Mouse (Mus musculus) lung, adult 18-20 months (tissue): Measurements from ENCODE around the gene Rab3d.

Source experiments
- DNase-seq, 2 experiments: peaks; one replicate each; pipeline ENCODE4 v3.0.0; 2022; ENCODE audit warnings: mixed read lengths in 2 of 2

The Rab3d gene

DNA sequence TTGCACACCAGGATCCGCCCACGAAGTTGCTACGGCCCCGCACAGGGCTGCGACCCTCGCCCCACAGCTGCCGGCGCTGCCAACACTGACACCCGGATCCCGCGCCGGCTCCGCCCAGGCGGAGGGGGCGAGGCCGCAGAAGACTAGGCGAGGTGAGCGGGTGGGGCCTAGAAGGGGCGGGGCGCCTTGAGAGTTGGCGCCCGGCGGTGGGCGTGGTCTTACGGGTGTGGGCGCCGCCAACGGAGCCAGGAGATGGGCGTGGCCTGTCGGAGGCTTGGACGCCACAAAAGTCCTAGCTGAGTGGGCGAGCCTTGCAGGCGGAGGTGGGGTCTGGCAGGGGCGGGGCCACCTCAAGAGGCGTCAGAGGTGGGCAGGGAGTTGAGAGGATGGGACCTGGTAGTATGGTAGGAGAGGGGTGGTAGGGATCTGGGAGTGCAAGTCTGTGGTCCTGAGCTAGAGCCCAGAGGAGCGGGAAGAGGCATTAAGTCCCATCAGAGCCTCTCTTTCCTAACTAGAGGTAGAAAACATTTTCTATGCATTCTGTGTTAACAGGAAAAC lies at the start of gene Rab3d:
TSS of gene Rab3d (minus strand) at position 158 of the 558 bp plus-strand sequence.
- DNase-seq = peak; percentile 97 to 98

- peak; percentile 46 to 48 for DNase-seq
Measured at GRCm38 (mm10) chr9:21963417-21963816, 45.4 kb upstream of the Rab3d start, which contains the start of gene Epor. Epor (minus strand) TSS chr9:21963506.

DNA sequence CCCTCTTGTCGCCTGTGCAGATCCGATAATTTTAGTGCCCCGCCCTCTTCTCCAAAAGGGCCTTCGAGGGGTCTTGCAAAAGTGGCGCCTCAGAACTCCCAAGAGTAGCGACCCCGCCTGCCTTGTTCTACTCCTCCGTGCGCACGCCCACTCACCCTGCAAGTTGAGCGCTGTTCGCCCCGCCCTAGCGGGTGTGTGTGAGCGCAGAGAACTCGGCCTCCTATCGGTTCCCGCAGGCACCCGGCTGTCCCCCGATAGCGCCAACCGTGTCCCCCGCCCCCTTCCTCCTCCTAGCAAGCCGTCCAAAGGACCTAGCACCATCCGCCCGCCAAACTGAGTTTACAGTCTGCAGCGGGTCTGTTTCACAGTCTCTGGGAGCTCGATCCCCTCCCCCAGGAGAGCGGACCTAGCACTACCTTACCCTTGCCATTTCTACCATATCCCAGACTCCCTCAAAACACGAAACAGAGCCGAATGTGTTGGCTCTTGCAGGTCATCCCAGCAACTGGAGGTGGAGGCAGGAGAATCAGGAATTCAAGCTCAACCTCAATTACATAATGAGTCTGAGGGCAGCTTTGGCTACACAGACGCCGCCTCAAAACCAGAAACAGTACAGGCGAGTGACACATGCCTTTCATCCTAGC lies 44.5 kb upstream of the Rab3d start:
- DNase-seq = peak; percentile 66 to 72

GRCm38 (mm10) chr9:21962010-21962409 lies 44.0 kb upstream of the Rab3d start:
- no peak for DNase-seq

GRCm38 (mm10) chr9:21961366-21961980 lies 43.5 kb upstream of the Rab3d start:
- DNase-seq = peak; percentile 25 to 55

DNA sequence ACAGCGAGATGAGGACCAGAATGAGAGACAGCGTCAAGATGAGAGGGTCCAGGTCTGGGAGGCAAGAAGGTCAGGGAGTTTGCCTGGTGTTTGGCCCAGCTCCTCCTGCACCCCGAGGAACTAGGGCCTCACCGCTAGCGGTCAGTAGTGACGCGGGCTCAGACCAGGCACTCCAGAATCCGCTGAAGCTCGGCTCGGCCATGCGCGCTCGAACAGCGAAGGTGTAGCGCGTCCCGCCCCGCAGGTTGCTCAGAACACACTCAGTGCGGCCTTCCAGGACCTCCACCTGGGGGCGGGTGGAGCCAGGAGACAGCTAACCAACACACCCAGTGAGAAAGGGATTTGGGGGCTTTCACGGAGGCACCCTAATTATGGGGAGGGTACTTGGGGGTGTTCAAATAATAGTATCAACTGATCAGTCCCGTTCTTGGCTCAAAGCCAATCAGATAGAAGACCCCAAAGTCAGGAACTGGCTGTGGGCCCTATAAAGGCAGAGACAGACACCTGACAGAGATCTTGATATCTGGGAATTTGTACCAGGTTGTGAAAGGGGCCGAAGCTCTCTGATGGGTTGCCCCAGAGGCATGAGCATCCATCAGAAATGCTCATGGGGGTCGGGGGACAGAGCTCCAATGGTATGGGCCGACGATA lies 42.7 kb upstream of the Rab3d start:
- DNase-seq = peak; percentile 51

- no peak for DNase-seq
Measured at GRCm38 (mm10) chr9:21960135-21960534, 42.1 kb upstream of the Rab3d start.

- no peak for DNase-seq
Measured at GRCm38 (mm10) chr9:21959244-21959643, 41.3 kb upstream of the Rab3d start.

DNA sequence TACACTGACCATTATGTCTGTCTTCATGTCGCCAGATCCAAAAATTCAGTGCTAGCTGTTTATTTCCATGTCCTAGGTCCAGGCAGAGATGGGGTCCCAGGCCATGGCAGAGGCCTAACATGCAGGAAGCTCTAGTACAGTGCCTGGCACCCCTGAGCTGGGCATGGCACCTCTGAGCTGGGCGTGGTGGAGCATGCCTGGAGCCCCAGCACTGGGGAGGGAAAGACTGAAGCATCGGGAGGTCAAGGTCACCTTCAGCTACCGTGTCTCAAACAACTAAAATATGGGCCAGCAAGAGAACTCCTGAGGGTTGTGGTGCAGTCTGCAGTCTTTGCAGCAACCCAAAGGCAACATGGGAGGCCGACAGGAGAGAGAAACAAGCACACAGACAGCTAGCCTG lies 40.4 kb upstream of the Rab3d start:
- DNase-seq = no peak

GRCm38 (mm10) chr9:21955570-21956281 lies 37.7 kb upstream of the Rab3d start, which contains the start of gene Swsap1:
Swsap1 (plus strand) TSS chr9:21955755.
- DNase-seq = peak; percentile 99

DNA sequence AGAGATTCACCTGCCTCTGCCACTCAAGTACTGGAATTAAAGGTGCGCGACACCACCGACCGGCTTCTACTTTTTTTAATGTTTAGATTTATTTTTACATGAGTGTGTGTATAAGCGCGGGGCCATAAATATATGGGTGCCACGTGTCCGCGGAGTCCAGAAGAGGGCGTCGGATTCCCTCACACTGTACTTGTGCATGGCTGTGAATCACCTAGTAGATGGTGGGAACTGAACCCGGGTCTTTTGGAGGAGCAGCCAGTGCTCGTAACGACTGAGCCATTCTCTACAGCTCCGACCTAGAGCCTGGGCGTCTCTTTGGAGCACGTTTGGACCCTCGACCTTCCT lies 37.2 kb upstream of the Rab3d start:
- no peak for DNase-seq

GRCm38 (mm10) chr9:21954635-21955034 lies 36.6 kb upstream of the Rab3d start:
- DNase-seq = no peak

DNA sequence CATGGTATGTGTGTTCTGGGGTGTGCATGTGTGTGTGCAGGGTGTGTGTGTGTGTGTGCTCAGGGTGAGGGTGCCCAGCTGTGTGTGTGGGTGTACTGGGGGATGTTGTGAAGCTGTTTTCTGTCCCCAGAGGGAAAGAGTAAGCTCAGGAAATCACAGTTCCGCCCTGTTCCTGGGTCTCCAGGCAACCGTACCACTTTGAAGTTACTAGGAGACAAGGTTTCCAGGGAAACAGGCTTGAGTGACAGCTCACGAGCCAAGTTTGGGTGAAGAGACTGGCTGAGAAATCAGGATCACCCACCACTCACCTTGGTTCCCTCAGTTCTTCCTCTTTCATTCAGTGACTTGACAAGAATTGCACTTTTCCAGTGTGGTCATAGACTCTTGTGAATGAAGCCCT lies 35.6 kb upstream of the Rab3d start:
- no peak for DNase-seq

DNA sequence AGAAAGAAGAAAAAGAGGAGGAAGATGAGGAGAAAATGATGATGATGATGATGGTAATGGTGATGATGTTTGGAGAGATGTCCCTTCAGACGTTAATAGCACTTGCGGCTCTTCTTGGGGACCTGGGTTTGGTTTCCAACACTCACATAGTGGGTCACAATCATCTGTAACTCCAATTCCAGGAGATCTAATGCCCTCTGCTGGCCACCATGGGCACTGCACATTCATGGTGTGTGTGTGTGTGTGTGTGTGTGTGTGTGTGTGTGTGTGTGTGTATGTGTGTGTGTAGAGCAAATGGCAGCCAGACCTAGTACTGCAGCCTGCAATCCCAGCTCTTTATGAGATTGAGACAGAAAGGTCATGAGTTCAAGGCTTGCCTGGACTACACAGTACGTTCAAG lies 34.0 kb upstream of the Rab3d start:
- DNase-seq = no peak

- peak; percentile 46 to 52 for DNase-seq
Measured at GRCm38 (mm10) chr9:21950322-21950721, 32.3 kb upstream of the Rab3d start.

- DNase-seq = no peak
Measured at GRCm38 (mm10) chr9:21948790-21949189, 30.8 kb upstream of the Rab3d start.

DNA sequence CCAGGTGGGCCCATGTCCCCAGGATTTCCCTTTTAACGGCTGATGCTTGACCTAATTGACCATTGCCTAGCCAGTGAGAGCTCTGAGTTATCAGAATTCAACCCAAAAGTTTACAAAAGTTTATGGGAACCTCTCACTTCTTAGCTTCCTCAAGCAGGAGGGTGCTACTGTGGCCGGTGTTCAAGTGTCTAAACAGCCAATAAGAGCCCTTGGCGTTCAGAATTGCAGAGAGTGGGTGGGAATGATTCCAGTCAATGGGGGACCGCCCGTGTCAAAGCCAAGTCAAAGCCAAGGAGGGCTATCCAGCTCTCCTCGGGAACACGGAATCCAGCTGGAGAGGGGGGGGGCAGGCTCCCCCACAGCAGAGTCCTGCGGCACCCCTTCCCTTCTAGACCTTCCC lies 30.2 kb upstream of the Rab3d start:
- DNase-seq = no peak

DNA sequence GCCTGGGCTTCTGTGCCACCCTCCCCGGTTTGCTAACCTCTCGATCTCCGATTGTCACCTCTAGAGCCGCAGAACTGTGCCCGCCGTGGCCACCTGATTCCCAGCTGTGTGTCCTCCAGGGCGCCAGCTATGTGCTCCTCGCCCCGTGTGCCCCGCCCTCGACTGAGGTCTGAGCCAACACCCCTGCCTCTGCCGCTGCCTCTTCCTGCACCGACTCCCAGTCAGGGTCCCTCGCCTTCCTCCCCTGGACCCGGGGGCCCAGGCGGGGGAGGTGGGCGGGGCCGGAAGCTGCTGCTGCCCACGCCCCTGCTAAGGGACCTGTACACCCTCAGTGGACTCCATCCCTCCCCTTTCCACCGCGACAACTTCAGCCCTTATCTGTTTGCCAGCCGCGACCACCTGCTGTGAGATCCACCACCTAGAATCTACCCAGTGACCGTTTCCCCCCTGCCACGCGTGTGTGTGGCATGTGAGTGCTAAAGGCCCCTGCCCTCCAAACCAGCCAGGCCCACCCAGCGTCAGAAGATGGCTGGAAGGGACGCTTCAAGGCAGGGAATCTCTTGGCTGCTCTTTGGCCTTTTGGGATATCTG lies 29.6 kb upstream of the Rab3d start:
- no peak for DNase-seq

DNA sequence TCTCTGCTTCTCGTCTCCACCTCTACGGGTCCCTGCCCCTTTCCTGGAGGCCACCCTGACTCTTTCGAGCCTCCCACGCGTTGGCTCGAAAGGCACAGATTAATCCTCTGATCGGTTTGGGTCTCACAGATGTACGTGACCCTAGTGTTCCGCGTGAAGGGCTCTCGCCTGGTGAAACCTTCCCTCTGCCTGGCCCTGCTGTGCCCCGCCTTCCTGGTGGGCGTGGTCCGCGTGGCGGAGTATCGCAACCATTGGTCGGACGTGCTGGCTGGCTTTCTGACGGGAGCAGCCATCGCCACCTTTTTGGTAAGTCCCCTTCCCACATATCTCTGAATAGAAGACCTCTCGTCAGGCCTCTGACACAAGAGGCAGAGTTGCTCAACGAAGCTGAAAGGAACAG lies 26.3 kb upstream of the Rab3d start:
- no peak for DNase-seq

DNA sequence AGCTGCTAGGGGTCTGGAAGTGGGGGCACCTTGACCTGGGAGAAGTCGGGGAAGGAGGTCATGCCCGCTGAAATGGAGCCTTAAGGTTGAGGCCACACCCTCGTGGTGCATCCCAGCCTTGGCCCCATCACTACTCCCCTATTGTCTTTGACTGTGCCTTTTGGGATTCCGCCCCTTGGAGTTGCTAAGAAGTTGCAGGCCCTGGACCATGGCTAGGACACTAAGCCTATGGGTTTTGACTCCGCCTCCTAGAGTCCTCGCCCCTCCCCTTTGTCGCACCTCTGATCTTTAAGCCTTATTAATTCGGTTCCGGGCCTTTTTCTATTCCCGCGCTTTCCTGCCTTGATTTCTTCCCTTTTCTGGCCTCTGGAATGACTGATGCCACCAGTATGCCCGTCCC lies 25.6 kb upstream of the Rab3d start:
- no peak for DNase-seq

DNA sequence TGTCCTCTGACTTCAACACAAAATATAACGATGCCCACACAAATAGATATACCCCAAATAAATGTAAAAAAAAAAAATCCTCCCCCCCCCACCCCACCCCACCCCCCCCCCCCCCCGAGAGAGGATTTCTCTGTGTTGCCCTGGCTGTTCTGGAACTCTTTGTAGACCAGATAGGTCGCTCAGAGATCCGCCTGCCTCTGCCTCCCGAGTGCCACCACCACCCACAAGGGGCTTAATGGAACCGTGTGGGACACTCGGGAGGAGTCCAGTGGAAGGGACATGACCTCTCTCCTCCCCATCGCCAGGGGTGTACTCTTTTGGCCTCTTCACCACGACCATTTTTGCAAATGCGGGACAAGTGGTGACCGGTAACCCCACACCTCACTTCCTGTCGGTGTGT lies 25.1 kb upstream of the Rab3d start:
- no peak for DNase-seq

GRCm38 (mm10) chr9:21938234-21938855 lies 20.4 kb upstream of the Rab3d start:
- DNase-seq = no peak
